Mouse (Mus musculus) kidney, embryonic 16.5 days (tissue): ENCODE measurements around the gene Dnah1. TPM values are rescaled to one million over a fixed set of nuclear protein-coding genes. Genes with fewer than 3 reads are reported as not detected.

ENCODE experiments used
- polyA plus RNA-seq: library from polyadenylated mRNA; unstranded; fragments of >200 nt; fragmentation: Nextera tagmentation; extraction: Ambion mirVana; gene quantifications from 2 replicates; pipeline ENCODE4 v1.2.1, GENCODE M21; 2015

The Dnah1 gene
- polyA plus RNA-seq, 1 experiment from 2014 or later: 7.7 TPM

Other genes with a start within 250 kb of the Dnah1 start
- gene Smim4, start 194.9 kb downstream of the Dnah1 start, polyA plus RNA-seq: 105 and 109 TPM in 2 replicates
- 350 and 354 TPM in 2 replicates for gene Nt5dc2, start 192.8 kb downstream of the Dnah1 start, polyA plus RNA-seq
- 35.2 and 39.8 TPM in 2 replicates for gene Stab1, start 155.3 kb downstream of the Dnah1 start, polyA plus RNA-seq
- 10.2 and 10.6 TPM in 2 replicates for gene Tnnc1, start 115.6 kb downstream of the Dnah1 start, polyA plus RNA-seq
- 419 and 421 TPM in 2 replicates for gene Nisch, start 107.0 kb downstream of the Dnah1 start, polyA plus RNA-seq
- gene Sema3g, start 106.0 kb downstream of the Dnah1 start, polyA plus RNA-seq: 5.3 and 5.4 TPM in 2 replicates
- gene Phf7, start 72.6 kb downstream of the Dnah1 start, polyA plus RNA-seq: 13.9 TPM in 2 replicates
- gene Bap1, start 72.4 kb downstream of the Dnah1 start, polyA plus RNA-seq: 105 and 106 TPM in 2 replicates
- 45.0 and 48.8 TPM in 2 replicates for gene Capn7, start 12.7 kb upstream of the Dnah1 start, polyA plus RNA-seq
- 34.1 and 39.0 TPM in 2 replicates for gene Sh3bp5, start 112.2 kb upstream of the Dnah1 start, polyA plus RNA-seq
- gene Eaf1, start 170.5 kb upstream of the Dnah1 start, polyA plus RNA-seq: 24.9 and 28.0 TPM in 2 replicates
- gene Mettl6, start 171.1 kb upstream of the Dnah1 start, polyA plus RNA-seq: 54.5 and 60.7 TPM in 2 replicates